Mouse (Mus musculus): ENCODE results near the gene Man1a2.

Gene Man1a2

DNA sequence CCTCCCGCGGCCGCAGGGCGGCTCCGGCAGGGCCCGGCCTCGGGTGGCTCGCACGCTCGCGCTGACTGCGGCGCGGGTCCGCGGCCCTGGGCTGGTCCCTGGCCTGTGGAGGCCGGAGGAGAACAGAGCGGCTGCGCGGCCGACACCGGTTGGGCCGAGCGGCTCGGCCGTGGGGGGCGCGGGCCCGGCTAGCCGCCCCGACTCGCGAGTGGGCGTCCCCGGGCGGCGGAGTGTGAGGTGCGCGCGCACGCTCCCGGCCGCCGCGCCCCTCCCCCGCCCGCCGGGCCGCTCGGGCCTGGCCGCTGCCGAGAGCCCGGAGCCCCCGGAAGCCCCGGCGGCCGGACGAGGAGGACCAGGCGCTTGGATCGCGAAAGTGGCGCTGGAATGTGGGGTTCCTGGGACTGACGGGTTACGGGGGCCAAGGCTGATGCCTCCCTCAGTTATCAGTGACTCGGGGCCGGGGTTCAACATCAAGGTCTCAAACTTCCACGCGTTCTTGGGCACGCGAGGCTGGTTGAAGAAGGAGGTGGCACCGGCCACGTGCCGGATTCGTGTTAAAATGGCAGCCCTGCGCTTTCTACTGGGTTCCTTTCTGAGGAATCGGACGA lies 564 bp upstream of the Man1a2 start:
- peak in 1 of 2 experiments; percentile 60 for DNase-seq (ENCODE audit: low spot score in 2 of 2)

DNA sequence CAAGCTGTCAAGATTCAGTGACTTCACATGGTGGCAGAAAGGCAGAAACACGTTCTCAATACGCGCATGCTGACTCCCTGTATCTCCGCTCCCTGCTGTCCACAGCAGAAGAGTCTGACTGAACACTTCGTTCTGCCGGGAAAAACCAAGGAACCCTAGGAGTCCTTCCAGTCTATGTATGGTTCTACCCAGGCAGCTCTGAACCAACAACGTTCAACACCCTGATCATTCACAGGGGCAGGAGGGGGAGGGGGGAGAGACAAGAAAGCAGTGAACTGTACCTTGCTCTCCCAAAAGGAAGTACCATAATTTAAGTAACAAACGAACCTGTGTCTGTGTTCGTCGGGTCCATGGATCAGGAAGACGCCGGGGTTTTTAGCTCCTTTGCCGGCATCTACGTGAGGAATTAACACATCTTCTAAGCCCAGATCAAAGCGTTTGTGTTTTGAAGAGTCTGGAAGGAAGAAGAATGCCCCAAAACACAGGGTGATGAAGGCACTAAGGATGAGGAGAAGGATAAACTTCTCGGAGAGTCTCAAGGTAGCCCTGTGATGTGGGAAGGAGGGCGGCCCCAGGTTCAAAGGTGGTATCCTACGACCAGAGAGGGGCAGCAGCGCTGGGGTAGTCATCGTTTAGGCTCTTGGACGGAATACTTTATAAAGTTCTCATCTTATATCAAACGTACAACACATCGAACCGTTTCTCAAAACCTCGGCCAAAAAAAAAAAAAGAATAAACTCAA lies 898 bp downstream of the Man1a2 start:
- DNase-seq (ENCODE audit: low spot score in 2 of 2): peak; percentile 9 to 25

DNA sequence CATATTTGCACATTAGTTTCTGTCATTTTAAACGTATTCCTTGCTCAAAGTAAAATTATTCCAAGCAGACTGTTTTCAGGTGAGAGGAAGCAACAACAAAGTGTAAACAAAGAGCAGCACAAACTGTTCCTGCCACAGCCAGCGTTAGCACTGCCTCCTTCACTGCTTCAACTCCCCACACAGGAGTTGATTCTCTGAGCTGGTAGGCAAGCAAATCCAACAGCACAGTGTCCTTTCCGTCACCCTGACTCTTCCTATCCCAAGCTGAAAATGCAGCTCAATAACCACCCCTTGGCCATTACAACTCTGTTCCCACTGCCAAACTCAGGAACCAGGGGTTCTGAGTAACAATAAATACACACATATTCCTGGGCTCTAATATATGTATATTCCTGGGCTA lies 2.5 kb downstream of the Man1a2 start:
- DNase-seq (ENCODE audit: low spot score in 2 of 2): no peak

DNA sequence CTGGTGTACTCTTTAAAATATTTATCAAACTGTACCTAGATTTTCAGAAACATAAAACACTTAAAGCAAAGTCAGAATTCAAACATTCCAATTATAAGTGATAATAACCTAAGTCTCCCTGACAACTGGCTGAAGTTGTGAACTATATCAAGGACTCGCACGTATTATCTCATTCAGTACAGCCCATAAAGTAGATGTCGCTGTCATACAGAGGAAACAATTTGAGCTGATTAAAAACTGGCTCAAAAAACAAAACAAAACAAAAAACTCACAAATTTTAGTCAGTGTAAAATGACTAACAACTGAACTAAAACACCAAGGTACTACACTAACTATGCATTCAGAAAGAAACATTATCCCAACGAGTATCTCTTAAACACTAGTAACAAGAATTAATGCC lies 3.0 kb downstream of the Man1a2 start:
- no peak for DNase-seq (ENCODE audit: low spot score in 2 of 2)

DNA sequence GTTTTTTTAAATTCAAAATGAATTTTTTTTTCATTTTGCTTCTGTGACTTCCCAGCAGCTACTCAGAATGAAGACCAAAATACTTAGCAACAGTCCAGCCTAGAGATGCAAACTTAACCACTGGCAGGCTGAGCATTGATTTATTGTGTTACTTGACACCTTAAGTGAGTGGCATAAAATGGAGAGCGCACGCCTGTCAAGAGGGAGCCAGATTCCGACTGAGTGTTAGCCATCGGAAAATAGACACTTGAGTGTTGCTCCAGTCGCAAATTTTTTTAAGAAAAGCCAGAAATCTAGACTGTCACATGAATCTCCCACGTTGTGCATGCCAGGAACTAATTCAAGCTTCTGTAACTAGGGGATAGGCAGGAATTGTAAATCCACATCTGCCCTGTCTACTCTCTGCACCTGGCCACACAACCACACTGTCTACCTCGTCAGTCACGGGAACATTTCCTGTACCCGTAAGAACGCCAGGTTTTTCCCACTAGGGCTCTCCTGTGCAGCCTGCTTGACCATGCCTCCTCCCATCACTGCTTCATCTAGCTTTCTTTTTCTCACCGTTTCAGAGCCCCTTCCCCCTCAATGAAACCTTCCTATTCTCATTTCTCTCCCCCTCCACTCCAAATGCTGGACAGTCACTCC lies 3.7 kb downstream of the Man1a2 start:
- no peak for DNase-seq (ENCODE audit: low spot score in 2 of 2)

DNA sequence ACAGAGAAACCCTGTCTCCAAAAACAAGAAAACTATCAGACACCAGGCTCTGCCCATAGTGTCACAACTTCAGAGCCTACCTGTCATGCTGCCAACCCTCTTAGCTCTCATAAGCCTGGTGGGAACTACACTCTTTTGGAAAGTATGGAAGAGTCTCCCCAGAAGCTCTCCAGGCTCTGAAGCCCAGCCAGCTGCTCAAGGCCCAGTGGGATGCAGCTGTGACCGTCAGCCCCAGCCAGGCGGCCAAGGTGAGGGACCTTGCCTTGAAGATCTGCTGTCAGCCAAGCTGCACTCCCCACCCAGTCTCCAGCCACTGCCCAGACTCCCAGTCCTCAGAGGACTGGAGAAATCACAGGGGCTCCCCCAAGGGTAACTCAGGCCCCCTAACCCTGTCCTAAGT lies 5.1 kb downstream of the Man1a2 start:
- no peak for DNase-seq (ENCODE audit: low spot score in 2 of 2)

DNA sequence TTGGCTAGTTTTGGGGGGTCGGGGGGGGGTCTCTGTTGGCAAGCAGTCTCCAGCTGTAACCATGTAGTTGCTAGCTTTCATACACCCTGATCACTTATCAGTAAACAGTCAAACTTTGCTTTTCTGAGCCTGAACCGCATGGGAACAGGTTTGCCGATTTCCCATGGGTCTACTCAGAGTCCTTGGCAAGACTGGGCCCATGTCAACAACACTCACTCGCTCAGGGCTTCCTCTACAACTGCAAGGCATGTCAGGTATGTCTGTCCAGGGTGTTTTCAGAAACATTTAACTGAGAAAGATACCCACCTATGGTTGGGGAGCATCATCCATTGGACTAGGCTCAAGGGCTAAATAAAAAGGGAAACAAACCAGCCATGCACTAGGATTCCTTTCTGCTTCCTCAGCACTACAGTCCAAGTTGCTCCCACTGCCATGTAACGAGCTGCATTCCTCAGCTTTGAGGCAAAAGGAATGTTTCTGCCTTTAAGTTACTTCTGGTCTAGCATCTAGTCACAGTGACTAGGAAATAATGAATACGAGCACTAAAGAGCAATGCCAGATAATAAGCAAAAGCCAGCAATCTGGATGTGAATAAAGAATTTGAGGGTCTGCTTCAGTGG lies 6.2 kb downstream of the Man1a2 start:
- no peak for DNase-seq (ENCODE audit: low spot score in 2 of 2)

DNA sequence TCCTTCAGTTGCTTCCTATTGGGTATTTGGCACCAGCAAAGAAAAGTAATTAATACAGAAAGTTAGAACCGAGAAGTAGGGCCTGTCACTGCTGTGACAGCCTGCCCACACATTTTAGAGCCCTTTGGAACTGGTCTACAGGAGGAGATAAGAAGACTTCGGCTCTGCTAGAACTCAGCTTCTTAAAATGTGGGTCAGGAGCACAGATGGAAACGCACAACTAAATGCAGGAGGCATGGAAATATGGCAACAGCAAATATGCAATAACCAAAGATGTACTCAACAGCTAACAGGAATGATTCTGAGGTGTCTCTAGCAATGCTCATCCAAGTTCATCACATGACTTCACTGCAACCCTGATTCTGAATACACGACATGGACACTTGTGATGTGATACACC lies 10.2 kb downstream of the Man1a2 start:
- no peak for DNase-seq (ENCODE audit: low spot score in 2 of 2)

DNA sequence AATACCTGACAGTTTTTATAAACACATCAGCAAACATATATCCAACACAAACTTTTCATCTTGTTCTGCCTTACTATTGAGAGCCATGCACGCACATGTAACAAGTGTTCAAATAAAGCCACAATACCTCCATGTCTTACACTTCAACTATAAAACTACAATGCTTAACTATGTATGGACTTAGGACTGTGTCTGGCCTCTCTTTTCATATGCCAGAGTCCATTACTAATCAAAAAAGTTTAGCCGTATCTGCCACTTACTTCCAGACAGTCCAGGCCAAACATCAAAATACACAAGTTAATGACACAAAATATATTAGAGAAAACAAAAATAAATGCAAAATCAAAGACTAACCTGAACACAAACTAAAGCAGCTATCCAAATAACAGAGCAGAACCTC lies 14.9 kb downstream of the Man1a2 start:
- DNase-seq (ENCODE audit: low spot score in 2 of 2): no peak

DNA sequence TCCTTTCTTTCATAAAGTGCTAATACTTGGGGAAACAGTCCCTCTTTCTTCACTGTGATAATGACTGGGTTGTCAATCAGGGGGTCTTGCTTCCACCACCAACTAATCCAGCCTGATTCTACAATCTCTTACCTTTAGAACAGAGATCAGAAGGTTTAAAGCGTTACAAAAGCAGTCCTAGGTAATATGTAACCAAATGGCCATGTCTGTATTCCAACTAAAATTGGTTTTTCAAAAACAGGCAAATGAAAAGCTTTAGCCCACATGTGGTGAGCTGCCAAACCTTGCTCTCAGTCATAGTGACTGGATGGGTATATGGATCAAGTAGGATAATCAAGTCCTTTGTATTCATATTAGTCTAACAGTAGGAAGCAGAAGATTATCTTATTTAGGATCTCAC lies 32.0 kb downstream of the Man1a2 start:
- DNase-seq (ENCODE audit: low spot score in 2 of 2): no peak

DNA sequence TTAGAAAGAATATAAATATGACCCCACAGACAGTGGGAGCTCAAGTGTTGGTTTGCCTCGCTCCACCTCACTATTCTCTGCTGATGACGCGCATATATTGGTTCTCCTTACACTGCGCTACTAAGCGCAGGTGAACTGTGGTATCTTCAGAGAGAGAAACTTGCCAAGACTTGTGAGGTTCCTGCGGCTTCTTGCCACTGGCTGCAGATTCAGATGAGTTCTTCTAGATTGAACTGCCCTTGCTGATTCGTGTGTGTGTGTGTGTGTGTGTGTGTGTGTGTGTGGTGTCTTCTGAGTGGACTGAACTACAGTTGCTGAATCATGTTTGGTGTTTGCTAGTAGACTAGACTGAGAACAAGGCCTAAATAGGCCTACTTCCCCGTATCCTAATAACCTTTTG lies 43.7 kb downstream of the Man1a2 start:
- DNase-seq (ENCODE audit: low spot score in 2 of 2): no peak

DNA sequence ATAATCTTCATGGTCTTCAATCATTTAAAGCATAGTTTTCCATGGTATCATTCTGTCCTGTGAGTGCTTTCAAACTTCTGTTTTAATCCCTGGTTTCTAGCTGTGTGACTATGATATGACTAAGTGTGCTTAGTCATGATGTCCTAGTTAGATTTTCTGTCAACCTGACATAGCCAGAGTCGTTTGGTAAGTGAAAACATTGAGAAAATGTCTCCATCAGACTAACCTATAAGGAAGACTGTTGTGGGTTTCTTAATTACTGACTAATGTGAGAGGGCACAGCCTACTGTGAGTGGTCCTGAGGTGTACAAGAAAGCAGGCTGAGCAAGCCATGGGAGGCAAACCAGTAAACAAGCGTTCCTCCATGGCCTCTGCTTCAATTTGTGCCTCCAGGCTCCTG lies 49.0 kb downstream of the Man1a2 start:
- no peak for DNase-seq (ENCODE audit: low spot score in 2 of 2)

DNA sequence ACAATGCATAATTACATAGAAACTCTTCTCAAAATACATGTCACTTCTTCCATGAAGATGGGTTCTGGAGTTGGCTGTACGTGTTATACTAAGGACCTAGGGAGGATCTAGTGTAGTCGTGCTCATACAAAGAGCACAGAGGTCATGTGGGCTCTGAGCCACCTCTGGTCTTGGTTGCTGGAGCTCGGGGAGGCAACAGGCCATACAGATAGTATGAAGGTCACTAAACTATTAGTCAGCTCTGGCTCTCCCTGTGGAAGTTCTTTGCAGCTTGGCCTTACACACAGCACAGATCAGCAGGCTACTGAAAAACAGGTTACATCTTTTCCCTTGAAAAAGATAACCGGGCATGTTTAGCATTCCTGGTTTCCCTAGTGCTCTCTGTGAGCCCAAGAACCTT lies 50.5 kb downstream of the Man1a2 start:
- no peak for DNase-seq (ENCODE audit: low spot score in 2 of 2)

DNA sequence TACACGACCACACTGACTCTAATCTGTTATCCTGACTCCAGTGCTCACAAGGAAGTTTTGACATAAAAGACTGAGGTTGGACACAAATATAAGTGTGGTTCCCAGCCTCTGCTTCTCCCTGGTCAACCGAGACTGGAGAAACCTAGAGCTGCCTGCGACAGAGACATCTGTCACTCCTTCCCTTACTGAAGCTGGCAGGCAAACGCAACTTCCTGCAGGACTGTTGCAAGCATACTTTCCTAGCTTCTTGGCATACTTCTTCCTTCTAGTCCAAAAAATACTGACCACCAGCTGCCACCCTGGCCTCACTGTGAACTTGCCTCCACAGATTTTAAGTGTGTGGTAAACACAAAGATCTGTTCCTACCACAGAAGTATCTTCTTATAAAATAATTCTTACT lies 66.8 kb downstream of the Man1a2 start:
- DNase-seq (ENCODE audit: low spot score in 2 of 2): no peak

DNA sequence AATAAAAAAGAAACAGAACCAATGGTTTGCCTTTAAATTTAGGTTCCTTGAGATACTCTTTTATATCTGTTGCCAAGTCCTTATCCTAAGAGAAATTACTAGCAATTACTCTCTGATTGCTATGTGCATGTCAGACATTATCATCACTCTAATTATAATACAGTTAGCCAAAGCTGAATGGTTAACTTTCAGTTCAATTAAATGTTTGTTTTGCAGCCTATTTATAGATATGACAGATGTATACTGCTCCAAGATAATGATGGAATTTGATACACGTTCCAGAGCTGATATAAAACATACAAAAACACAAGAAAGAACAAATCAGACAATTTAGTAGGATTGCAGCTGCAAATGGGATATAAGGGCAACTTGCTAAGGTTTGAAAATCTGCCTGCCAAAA lies 74.4 kb downstream of the Man1a2 start:
- DNase-seq (ENCODE audit: low spot score in 2 of 2): no peak

DNA sequence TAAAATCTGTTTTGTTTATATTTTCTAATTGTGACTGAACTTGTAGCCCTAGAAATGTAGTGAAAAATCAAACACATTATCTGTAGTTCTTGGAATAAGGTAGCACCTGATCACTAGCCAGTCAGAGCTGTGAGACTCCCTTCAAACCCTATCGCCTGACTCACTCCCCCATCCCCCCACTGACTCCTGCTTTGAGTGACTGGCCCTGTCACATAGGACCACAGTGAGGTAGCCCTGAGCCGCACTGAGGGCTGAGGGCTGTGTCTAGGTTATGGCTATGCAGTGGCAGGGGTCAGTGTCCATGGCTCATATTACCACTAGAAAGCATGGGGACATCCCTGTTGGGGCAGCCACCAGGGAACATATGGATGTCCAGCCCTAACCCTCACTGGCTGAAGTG lies 80.8 kb downstream of the Man1a2 start:
- DNase-seq (ENCODE audit: low spot score in 2 of 2): no peak

DNA sequence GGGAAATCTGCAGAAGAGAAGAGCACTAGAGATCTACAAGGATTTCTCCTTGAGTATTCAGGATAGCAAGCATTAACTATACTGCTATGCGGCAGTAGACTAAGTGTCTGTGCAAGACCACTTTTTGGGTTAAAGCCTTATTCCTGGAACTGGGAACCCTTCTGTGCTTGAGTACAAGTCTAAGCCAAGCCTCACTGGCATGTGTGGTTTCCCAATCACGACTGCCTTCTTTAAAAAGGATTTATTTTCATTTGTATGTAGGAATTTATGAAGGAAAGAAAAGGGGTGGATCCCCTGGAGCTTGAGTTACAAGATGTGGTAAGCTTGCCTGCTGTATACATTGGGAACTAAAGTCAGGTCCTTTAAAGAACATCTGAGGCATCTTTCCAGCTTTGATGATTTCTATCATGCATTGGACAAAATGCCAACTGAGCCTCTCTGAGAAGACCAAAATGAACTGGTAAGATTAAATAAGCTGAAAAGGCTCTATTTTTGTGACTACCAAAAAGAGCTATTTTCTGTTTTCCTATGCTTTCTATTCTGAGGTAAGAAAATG lies 86.0 kb downstream of the Man1a2 start:
- DNase-seq (ENCODE audit: low spot score in 2 of 2): no peak

DNA sequence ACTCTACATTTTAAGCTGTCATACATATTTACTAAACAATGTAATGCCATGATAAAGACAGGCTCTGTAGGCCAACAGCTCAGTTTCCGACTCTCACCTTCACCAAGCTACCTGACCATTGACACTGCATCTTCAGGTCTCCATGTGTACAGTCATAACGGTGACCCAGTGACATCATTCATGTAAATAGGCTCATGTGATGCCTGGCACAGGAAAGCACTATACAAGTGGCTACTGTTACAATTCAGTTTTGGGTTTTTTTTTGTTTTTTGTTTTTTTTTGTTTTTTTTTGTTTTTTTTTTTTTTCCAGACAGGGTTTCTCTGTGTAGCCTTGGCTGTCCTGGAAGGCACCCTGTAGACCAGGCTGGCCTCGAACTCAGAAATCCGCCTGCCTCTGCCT lies 94.2 kb downstream of the Man1a2 start:
- no peak for DNase-seq (ENCODE audit: low spot score in 2 of 2)

DNA sequence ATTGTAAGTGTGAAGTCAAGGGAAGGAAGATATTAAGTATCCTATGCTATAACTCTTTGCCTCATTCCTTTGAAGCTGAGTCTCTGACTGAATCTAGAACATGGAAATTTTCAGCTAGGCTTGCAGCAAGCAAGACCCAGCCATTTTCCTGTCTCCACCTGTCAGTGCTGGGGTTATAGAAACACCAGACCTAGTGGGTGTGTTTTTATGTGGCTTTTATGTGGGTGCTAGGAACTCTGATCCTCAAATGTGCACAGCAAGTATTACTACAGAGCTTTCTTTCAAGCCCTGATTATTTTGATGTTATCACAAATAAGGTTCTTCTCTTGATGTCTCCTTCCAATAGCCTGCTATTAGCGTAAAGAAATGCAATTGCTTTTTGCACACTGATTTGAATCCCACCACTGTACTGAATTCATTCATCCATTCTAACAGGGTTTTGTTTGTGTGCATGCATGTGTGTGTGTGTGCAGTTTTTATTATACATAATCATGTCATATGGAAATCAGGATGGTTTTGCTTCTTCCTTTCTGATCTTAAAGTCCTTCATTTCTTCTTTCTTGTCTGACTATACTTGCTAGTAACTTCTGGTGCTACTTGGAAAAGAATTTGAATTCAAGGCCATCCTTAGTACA lies 102.5 kb downstream of the Man1a2 start:
- no peak for DNase-seq (ENCODE audit: low spot score in 2 of 2)

DNA sequence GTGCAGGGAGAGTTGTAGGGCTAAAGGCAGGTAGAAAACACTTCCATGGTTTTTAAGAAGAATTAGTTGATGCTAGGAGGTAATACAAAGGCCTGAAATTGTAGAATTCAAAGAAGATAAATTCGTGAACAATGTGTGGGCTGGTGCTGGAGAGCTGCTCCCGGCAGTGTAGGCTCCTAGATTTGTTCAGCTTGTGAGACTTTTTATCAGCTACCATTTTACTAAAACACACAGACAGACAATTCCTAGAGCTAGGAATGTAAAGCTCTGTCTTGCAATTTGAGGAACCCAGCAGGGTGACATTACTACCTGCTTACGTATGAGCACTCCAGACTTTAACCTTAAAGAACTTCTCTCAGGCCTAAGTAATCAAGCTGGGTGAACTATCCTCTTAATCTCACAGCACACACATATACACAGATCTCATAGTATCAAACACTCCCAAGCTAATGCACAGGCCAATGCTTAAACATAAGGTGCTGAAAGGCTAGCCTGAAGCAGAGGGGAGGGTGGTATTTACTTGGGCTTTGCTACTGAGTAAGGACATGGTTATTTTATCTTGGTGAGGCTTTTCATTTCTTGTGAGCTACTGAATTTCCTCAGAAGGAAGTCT lies 112.6 kb downstream of the Man1a2 start:
- no peak for DNase-seq (ENCODE audit: low spot score in 2 of 2)

All from spleen, postnatal 36 days (tissue).